Comparison of ENCODE assay signal across 14 mouse cellular contexts in the genomic region with DNA sequence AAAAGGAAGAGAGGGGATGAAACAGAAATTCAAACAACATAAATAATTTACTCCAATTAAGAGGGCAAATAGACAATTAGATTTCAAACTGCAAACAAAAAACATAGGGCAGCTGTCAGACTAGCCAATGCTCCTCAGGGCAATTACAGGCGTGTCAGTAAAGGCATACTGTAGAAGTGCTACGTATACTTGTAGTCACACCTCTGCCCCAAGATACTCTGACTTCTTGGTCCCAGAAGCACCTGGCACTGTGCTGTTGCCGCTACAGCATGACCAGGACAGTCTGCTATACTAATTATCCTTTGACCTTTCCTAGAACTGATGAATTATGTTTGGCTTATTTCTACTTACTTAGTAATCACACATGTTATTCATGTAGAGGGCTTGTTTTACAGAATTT.
"Had no signal": no experiment of that assay in that cellular context is flagged by ENCODE, and none has a peak within 500 bp of the region (broad histone marks: within the 10 kb centered on the region; RNA-seq: fewer than 3 reads in every experiment).

No protein-coding gene starts in this region.

- H3K9me3 ChIP-seq: limb, embryonic 10.5 days; lung, embryonic 15.5 days; megakaryocyte, embryonic 14.5 days had no signal

- H3K36me3 ChIP-seq: limb, embryonic 10.5 days; lung, embryonic 15.5 days had no signal

- H3K4me3 ChIP-seq: left cerebral cortex, adult 2 months; limb, embryonic 10.5 days; lung, embryonic 15.5 days; megakaryocyte, embryonic 14.5 days had no signal

- H3K4me2 ChIP-seq: liver, embryonic 11.5 days; lung, embryonic 15.5 days had no signal

- H3K4me1 ChIP-seq: limb, embryonic 10.5 days had no signal

- H3K27ac ChIP-seq: left cerebral cortex, adult 2 months; limb, embryonic 10.5 days; lung, embryonic 15.5 days; macrophage had no signal

- DNase-seq: kidney, adult 11 months; kidney, postnatal 10 days; lung, postnatal 14 days; retina, postnatal 1 day; right cerebral cortex, postnatal 4 days; spleen, adult 18-20 months; thymus, adult 18-20 months; thymus, postnatal 14 days had no signal

- H3K27me3 ChIP-seq: lung, embryonic 15.5 days; megakaryocyte, embryonic 14.5 days had no signal

- H3K9ac ChIP-seq: lung, embryonic 15.5 days had no signal
